Mouse (Mus musculus) stomach, postnatal 0 days (tissue): Measurements from ENCODE around the gene Zfp36l1. TPM values are rescaled to one million over a fixed set of nuclear protein-coding genes. Genes with fewer than 3 reads are reported as not detected.

Experiments used
- ATAC-seq: fragments of 200-750 bp; cut with Nextera tagmentation; 2 replicates; pipeline ENCODE4 v1.8.0; 2017; ENCODE audit not compliant: low FRiP score, low TSS enrichment
- DNase-seq: peaks from one replicate; pipeline ENCODE4 v3.0.0-alpha.2; 2016; ENCODE audit warnings: low spot score
- H3K27ac ChIP-seq: fragments of 300-500 bp; sonication (generic); replicated peaks from 2 replicates; pipeline ENCODE4 v1.5.1; 2014; ENCODE audit warnings: mild to moderate bottlenecking, control low read depth
- H3K27me3 ChIP-seq: fragments of 300-500 bp; sonication (generic); 2 replicates; pipeline ENCODE4 v1.6.1; 2014; ENCODE audit warnings: low read length; ENCODE audit not compliant: control insufficient read depth, insufficient read depth
- H3K36me3 ChIP-seq: fragments of 300-500 bp; sonication (generic); 2 replicates; pipeline ENCODE4 v1.6.1; 2014; ENCODE audit warnings: low read length, mixed read lengths; ENCODE audit not compliant: control insufficient read depth, insufficient read depth
- H3K4me1 ChIP-seq: fragments of 300-500 bp; sonication (generic); replicated peaks from 2 replicates; pipeline ENCODE4 v1.6.1; 2014; ENCODE audit warnings: antibody characterized with exemption; ENCODE audit not compliant: control insufficient read depth, insufficient read depth
- H3K4me2 ChIP-seq: fragments of 300-500 bp; sonication (generic); replicated peaks from 2 replicates; pipeline ENCODE4 v1.6.1; 2014; ENCODE audit warnings: low read depth, mild to moderate bottlenecking, control low read depth, moderate library complexity
- H3K4me3 ChIP-seq: fragments of 300-500 bp; sonication (generic); 2 replicates; pipeline ENCODE4 v1.5.1; 2014; ENCODE audit warnings: low read depth, low read length, control low read depth
- H3K9ac ChIP-seq: fragments of 300-500 bp; sonication (generic); 2 replicates; pipeline ENCODE4 v1.6.1; 2014; ENCODE audit warnings: mild to moderate bottlenecking, low read length, control low read depth, mixed read lengths
- H3K9me3 ChIP-seq: fragments of 300-500 bp; sonication (generic); 2 replicates; pipeline ENCODE4 v1.6.1; 2016; ENCODE audit warnings: low read length; ENCODE audit not compliant: control insufficient read depth
- CTCF ChIP-seq: IDR thresholded peaks from 2 replicates; pipeline ENCODE4 v1.5.1; 2016; ENCODE audit warnings: antibody characterized with exemption, low read depth, mild to moderate bottlenecking, moderate library complexity
- EP300 ChIP-seq: optimal IDR thresholded peaks from 2 replicates; pipeline ENCODE3; 2016; ENCODE audit warnings: antibody characterized with exemption
- WGBS: fragments of 180-500 bp; shearing (Covaris S2); extraction: QIAGEN DNeasy Blood & Tissue Kit; methylation state at CpG from one replicate; pipeline ENCODE4 v1.1.7; 2014; 5-methylcytosine and 5-hydroxymethylcytosine counted together
- polyA plus RNA-seq: library from polyadenylated mRNA; unstranded; fragments of >200 nt; fragmentation: Nextera tagmentation; extraction: Ambion mirVana; gene quantifications from 2 replicates; pipeline ENCODE4 v1.2.1, GENCODE M21; 2015

Gene Zfp36l1
- polyA plus RNA-seq, 1 experiment from 2014 or later, result 90.8 TPM

DNA sequence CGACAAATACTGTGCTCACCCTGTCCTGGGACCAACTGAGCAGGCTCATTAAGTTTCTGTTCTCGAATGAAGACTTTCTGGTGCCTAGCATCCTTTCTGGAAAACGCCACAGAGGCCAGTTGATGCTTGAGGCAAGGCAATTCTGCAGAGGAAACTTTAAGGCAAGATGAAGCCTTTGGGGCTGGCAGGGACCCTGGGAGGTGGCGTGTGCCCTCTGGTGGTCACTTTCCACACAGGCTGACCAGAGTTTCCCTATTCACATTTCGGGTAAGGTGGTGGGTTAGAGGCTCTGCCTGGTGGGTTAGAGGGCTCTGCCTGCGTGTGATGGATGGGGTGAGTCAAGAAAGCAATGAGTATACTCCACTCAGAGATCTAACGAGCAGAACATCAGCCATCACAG lies 28.7 kb upstream of the Zfp36l1 start:
- Histone ChIP-seq H3K9me3 (no peaks in the 10 kb centered on the region), H3K4me3 (no peak overlapping the region), H3K36me3 (no peaks in the 10 kb centered on the region), H3K4me1 (no peaks in the 10 kb centered on the region), H3K4me2 (no peak overlapping the region), H3K27me3 (no peaks in the 10 kb centered on the region), H3K27ac (no peak overlapping the region), H3K9ac (no peak overlapping the region)
- ATAC-seq, result peak; percentile 39; the same call in 1 of the 2 replicates
- TF ChIP-seq CTCF (peak; percentile 94), EP300 (no peak)
- DNase-seq, result peak; percentile 75
- 23% methylated on average over 7 of the region's 7 CpGs for WGBS

DNA sequence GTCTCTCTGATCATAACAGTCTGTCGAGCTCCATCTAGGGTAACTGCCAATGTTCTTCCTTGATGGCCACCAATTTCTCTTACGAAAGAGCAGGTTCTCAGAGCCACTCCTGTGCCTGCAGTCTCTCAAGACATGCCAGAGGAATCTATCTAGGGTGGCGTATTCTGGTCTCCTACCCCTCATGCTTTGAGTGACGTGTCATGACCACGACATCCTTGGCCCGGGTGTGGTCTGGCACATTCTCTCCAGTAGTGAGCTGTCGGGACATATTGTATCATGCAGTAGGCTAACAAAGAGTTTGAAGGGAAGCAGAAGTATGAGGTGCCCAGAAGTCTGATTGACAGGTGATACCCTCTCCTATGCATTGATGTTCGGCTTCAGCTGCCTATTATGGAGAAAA lies 28.2 kb upstream of the Zfp36l1 start:
- TF ChIP-seq CTCF (no peak), EP300 (no peak)
- H3K9me3 ChIP-seq, result no peaks in the 10 kb centered on the region
- H3K27me3 ChIP-seq, result no peaks in the 10 kb centered on the region
- no peak overlapping the region for H3K9ac ChIP-seq
- DNase-seq, result no peak
- 70% methylated on average over 8 of the region's 8 CpGs for WGBS
- no peaks in the 10 kb centered on the region for H3K4me1 ChIP-seq
- H3K4me2 ChIP-seq, result no peak overlapping the region
- no peaks in the 10 kb centered on the region for H3K36me3 ChIP-seq
- no peak overlapping the region for H3K4me3 ChIP-seq
- no peak overlapping the region for H3K27ac ChIP-seq
- no peak; the same call in 1 of the 2 replicates for ATAC-seq

GRCm38 (mm10) chr12:80137744-80138143 lies 24.9 kb upstream of the Zfp36l1 start:
- no peak overlapping the region for H3K4me2 ChIP-seq
- H3K27me3 ChIP-seq, result no peaks in the 10 kb centered on the region
- DNase-seq, result no peak
- no peak overlapping the region for H3K27ac ChIP-seq
- H3K4me1 ChIP-seq, result no peaks in the 10 kb centered on the region
- WGBS, result 85% methylated on average over 1 of the region's 1 CpGs
- no peaks in the 10 kb centered on the region for H3K9me3 ChIP-seq
- H3K9ac ChIP-seq, result no peak overlapping the region
- ATAC-seq, result no peak
- TF ChIP-seq EP300 (no peak), CTCF (no peak)
- H3K36me3 ChIP-seq, result no peaks in the 10 kb centered on the region
- H3K4me3 ChIP-seq, result no peak overlapping the region

DNA sequence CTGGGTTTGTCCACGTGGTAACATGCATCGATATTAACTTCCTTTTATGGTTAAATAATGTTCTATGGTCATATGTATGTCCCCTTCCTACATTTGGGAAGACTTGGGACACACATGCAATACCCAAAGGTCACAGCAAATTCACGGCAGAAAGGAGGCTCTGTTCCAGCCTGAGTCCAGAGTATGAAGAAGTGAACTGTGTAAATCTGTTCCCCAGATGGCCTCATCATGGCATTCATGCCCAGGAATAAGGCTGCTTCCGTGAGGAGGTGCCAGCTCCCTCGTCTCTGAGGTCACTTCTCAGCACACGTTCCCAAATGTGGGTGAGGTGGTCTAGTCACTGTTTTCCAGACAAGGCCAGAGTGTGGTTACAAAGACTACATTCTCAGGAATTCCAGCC lies 24.4 kb upstream of the Zfp36l1 start:
- Histone ChIP-seq H3K9me3 (no peaks in the 10 kb centered on the region), H3K4me1 (no peaks in the 10 kb centered on the region), H3K27ac (no peak overlapping the region), H3K27me3 (no peaks in the 10 kb centered on the region), H3K36me3 (no peaks in the 10 kb centered on the region), H3K9ac (no peak overlapping the region), H3K4me3 (no peak overlapping the region), H3K4me2 (no peak overlapping the region)
- ATAC-seq (no peak), DNase-seq (no peak)
- 81% methylated on average over 6 of the region's 6 CpGs for WGBS
- TF ChIP-seq EP300 (no peak), CTCF (no peak)

GRCm38 (mm10) chr12:80136264-80136930 lies 23.6 kb upstream of the Zfp36l1 start:
- peaks cover 3% of the 10 kb centered on the region; the same call in 1 of the 2 replicates for H3K4me1 ChIP-seq
- TF ChIP-seq EP300, result no peak
- TF ChIP-seq CTCF, result no peak
- H3K27me3 ChIP-seq, result no peaks in the 10 kb centered on the region
- 86% methylated on average over 12 of the region's 12 CpGs for WGBS
- ATAC-seq (no peak), DNase-seq (no peak)
- no peaks in the 10 kb centered on the region for H3K9me3 ChIP-seq
- no peak overlapping the region for H3K4me3 ChIP-seq
- H3K4me2 ChIP-seq, result no peak overlapping the region
- no peak overlapping the region for H3K27ac ChIP-seq
- H3K9ac ChIP-seq, result no peak overlapping the region
- H3K36me3 ChIP-seq, result no peaks in the 10 kb centered on the region

- TF ChIP-seq EP300 (no peak), CTCF (no peak)
- Histone ChIP-seq H3K4me2 (no peak overlapping the region), H3K4me3 (no peak overlapping the region), H3K9ac (no peak overlapping the region), H3K27ac (no peak overlapping the region), H3K9me3 (no peaks in the 10 kb centered on the region), H3K27me3 (no peaks in the 10 kb centered on the region), H3K36me3 (no peaks in the 10 kb centered on the region), H3K4me1 (peaks cover 12% of the 10 kb centered on the region)
- ATAC-seq (no peak), DNase-seq (no peak)
- WGBS, result 82% methylated on average over 8 of the region's 8 CpGs
These were observed 22.4 kb upstream of the Zfp36l1 start for GRCm38 (mm10) chr12:80135173-80135572.
